Mouse (Mus musculus): Measurements from ENCODE around the gene Rubcn. TPM values are rescaled to one million over a fixed set of nuclear protein-coding genes. Genes with fewer than 3 reads are reported as not detected.

Gene Rubcn
- total RNA-seq, 2 experiments from 2014 or later = 30.4 to 40.8 TPM

GRCm38 (mm10) chr16:32783324-32784062 lies 94.1 kb downstream of the Rubcn start:
- DNase-seq = no peak
- intact Hi-C loops (cut with DNase I) = no loop called here

DNA sequence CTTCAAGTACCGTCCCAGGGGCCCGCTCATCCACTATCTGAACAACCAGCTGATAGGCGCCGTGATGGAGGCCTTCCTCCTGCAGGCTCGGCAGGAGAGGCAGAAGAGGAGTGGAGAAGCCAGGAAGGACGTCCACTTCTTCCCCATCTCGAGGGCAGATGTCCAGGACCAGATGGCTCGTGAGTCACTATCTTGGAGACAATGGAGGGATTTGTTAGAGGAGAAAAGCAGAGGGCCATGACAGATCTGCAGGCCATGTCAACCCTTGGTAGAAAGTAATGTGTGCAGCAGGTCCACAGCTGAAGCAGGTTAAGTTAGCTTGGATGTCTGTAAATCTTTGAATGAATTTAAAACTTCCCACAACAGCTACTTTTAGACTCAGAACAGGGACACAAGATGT lies 98.6 kb downstream of the Rubcn start:
- intact Hi-C loops (cut with DNase I) = no loop called here

GRCm38 (mm10) chr16:32776676-32777075 lies 100.9 kb downstream of the Rubcn start:
- DNase-seq = no peak
- intact Hi-C loops (cut with DNase I) = no loop called here

More for the DNA sequence above, 98.6 kb downstream of the Rubcn start:
- no peak for DNase-seq

Other genes with a start within 250 kb of the Rubcn start
- gene Tnk2, start 233.9 kb downstream of the Rubcn start, total RNA-seq (2021) = 10 to 100 TPM; 39.0 to 41.3 TPM
- under 1 TPM; 0.10 to 0.17 TPM for gene Muc4, start 141.9 kb downstream of the Rubcn start, total RNA-seq (2021)
- under 1 TPM in 1 of 2 experiments, not detected in 1; 0.12 TPM for gene Muc20, start 80.3 kb downstream of the Rubcn start, total RNA-seq (2021)
- gene Smbd1, start 67.3 kb downstream of the Rubcn start, total RNA-seq (2021) = not detected
- gene Fyttd1, start 266 bp downstream of the Rubcn start, total RNA-seq (2021) = 100 to 1,000 TPM; 115 to 125 TPM
- 10 to 100 TPM; 32.5 to 32.6 TPM for gene Lrch3, start 36.3 kb upstream of the Rubcn start, total RNA-seq (2021)
- under 1 TPM; 0.24 to 0.30 TPM for gene Iqcg, start 178.5 kb upstream of the Rubcn start, total RNA-seq (2021)
- gene Rpl35a, start 178.7 kb upstream of the Rubcn start, total RNA-seq (2021) = 100 to 1,000 TPM; 380 to 387 TPM
- 1 to 10 TPM; 2.2 to 2.3 TPM for gene Lmln, start 184.8 kb upstream of the Rubcn start, total RNA-seq (2021)

All from heart, postnatal 10 days (tissue).